Mouse (Mus musculus) thymus, postnatal 0 days (tissue): Measurements from ENCODE around the gene Dkkl1. TPM values are rescaled to one million over a fixed set of nuclear protein-coding genes. Genes with fewer than 3 reads are reported as not detected.

ENCODE experiments used
- DNase-seq: peaks from one replicate; pipeline ENCODE4 v3.0.0-alpha.2; 2015; ENCODE audit warnings: low spot score
- polyA plus RNA-seq: library from polyadenylated mRNA; unstranded; fragments of >200 nt; fragmentation: Nextera tagmentation; extraction: Ambion mirVana; gene quantifications from 2 replicates; pipeline ENCODE4 v1.2.1, GENCODE M21; 2015

Dkkl1 gene
- polyA plus RNA-seq, 1 experiment from 2014 or later = 7.6 TPM

DNA sequence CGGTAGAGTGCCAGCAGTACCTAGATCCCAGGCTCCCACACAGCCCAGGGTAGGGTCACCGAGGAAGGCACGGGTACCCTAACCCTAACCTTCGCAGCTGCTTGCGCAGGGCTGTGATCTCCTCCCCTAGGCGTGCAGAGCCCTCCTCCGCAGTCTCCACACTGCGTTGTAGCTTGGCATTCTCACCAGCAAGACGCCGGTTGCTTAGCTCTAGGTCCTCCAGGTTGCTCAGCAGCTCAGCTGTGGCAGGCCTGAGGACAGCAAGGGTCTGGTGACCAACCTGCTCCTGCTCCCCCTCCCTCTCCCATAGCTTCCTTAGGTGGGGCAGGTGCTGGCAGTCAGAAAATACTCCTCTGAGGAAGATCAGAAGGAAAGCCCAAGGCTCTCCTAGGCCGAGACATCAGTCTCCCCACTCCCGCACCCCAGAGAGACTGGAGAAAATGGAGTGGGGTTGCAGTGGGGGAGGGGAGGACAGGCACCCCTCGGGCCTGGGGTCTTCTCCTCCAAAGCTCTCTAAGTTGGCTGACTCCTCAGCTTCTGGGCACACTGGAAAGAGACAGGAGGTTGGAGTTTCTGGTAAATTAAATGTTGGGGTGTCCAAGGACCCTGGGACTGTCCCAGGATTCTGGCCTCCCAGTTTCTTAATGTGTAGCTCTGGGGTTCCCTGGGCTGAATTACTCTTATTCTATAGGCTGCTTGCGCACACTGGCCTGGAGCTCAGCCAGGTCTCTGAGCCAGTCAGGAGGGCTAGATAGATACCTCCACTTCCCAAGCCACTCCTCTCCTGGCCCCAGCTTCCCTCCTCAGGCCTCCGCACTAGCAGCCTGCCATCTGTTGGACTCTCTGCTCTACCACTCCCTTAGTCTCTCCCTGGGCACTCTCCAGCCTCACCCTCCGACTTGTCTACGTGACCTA, 17.8 kb downstream of the Dkkl1 start:
- DNase-seq = no peak

DNA sequence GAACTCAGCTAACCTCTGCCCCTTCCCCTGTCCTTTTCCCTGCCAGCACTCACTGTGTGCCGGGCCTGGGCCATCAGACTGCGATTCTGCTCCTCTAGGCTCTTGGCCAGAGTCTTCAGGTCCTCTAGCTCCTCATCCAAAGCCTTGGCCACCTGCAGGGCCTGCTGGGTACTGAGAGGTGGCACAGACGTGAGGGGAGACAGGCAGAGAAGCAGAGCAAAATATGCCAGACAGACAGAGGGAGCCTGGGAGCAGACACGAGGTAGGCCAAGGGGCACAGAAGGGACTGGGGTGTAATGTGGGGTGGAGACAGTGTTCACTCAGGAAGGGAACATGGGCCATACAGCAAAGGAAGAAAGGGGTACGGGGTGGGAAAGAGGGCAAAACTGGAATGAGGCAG, 18.5 kb downstream of the Dkkl1 start:
- DNase-seq = no peak

DNA sequence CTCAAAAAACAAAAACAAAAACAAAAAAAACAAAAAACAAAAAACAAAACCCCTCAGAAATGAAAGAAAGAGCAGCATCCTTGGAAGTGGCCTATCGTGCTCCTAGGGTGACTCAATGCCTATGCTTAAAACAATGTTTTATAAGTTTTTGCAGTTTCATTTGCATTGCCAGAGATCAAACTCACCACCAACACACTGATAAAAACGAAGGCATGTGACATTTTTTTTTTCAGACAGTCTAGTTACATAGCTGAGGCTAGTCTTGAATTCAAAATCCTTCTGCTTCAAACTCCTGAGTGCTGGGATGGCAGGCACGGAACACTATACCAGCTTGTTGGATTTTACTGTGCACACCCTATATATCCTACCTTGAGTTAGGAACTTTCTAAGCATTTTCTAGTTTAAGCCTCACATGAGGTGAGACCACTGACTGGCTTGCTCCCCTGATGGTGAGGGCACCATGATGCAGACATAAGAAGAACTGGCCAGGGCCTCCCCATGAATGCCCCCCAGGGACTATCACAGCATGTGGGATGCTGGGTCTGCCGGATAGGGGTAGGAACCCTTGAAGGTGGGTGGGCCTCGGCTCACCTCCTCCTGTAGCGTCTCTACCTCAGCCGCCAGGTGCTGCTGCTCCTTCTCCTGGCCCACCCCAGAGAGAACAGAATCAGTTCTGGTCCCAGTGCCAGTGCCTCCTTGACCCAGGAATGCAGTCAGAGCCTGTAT, 19.2 kb downstream of the Dkkl1 start:
- DNase-seq = no peak

DNA sequence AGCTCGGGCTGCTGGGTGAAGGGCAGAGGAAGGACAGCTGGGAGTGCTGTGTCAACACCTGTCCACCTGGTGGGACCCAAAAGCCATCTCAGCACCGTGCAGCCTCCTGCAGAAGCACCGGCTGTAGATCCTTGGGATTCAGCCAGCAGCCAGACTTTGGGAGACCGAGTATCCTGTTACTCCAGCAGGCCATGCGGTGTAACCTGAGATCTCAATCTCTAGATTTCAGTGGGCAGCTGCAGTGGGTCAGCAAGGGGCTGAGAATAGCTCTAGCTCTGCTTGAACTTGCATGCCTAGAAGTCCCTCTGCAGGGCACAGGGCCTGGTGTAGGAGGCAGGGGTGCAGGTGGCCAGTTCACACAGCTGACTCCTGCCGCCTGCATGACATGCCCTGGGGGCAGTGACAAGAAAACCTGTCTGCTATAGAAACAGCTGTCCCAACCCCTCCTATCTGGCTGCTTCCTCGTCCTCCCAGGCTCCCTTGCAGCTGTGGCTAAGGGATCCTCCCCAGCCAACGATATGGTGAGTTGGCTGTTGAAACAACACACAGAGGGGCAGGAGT, 20.1 kb downstream of the Dkkl1 start:
- no peak for DNase-seq

DNA sequence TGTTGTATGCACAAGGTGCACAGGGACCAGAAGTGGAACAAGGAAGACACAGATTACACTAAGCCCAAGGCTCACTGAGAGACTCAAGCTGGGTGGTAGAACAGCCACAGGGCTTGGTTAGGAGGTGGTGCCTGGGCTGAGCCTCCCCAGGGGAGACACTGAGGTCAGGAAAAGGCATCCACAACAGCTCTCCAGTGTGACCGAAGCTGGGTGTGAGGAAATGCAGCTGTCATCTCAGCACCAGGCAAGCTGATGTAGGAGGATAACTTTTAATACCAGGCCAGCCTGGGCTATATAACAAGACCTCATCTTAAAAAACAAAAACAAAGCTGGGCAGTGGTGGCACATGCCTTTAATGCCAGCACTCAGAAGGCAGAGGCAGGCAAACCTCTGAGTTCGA, 20.8 kb downstream of the Dkkl1 start:
- DNase-seq = no peak

DNA sequence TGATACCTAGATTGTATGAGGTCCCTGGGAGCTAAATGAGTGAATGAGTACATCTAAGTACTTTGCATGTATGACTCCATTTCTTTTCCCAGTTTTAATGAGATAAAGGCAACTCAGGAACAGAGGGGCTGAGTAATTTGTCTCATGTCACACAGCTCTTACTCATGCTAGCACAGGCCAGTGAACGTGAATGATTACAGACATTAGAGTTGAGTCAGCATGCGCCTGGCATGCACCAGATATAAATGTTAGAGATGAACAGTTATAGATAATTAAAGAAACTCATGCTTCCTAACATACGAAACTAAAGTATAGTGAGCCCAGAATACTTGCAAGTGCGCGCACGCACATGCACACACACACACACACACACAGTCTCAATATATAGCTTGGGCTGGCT, 21.8 kb downstream of the Dkkl1 start:
- DNase-seq = no peak

DNA sequence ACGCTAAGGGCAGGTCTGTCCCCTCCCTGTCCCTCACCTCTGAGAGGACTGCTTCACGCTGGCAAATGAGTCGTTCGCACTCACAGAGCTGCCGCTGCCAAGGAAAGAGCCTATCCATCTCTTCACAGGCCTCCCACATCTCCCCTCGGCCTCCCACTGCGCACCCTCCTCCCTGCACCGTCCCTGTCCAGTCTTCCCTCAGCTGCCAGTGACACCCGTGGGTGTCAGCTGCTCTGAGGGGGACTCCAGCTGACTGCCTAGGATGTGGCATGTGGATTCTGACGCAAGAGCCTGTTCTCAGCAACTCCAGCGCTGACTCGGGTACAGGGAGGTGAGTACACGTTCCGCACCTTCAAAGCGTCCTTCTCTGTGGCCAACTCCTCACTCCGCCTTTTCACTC, 22.3 kb downstream of the Dkkl1 start:
- no peak for DNase-seq

DNA sequence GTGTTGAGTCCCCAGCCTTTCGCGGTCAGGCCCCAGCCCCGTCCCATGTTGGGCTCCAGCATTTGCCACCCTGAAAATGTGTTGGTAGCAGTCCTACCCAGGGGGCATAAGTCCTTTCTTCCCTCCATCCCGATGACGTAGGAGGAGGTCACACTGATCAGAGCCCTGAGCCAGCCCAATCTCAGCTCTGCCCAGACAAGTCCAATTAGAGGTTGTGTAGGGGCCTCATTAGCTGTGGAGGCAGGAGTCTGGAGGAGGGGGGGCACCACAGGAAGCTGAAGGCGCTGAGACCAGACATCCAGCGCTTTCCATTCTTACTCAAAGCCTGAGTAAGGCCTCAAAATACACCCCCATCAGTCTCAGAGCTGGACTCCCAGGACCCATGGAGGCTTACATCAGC, 26.0 kb downstream of the Dkkl1 start:
- DNase-seq = no peak

DNA sequence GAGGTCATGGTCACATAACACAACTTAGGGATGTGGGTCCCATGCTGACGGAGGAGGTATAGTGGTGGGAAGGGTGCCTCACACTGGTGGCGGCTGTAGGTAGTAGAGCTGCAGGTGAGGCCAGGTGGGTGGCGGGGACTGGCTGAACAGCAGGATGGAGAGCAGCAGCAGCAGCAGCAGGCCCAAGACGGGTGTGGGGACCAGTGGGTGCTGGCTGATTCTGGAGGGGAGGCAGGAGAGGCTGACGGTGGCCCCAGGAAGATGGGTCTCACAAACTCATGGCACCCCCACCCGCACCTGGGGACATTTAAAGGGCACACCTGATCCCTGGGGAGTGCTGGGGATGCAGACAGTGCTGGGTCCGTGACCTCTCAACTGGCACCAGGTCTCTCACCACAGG, 28.3 kb downstream of the Dkkl1 start:
- no peak for DNase-seq

DNA sequence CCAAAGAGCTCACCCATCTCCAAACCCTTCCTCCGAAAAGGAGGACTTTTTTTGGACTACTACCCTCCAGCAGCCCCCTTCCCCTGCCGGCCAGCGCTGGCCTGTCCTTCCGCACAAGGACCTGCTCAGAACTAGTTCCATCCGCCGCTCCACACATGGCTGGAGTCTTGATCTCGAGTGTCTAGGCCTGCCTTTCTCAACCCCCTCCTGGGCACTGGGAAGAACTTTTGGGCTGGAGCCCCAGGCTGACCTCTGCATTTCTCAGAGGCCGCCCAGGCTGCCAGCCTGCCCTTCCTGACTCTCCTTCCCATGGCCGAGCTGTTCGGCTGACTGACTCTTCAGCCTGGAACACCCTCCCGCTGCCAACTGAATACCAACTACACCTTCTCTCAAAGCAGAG, 29.3 kb downstream of the Dkkl1 start:
- no peak for DNase-seq

DNA sequence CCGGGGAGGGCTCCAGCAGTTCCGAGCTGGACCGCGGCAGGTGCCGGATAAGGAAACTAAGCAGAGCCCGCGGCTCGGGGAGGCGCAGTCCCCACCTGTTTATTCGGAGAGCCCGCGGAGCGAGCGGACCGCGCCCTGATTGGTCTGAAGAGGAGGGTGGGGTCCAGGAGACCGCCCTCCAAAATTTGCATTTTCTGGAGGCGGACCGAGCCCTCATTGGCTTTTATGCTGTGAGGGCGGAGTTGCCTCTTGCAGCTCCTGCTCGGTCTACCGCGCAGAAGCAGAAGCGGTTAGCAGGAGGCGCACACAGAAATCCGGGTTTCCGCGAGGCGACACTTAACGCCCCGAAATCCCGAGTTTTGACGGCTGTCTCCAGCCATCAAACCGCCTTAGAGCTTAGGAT, 29.7 kb downstream of the Dkkl1 start:
- peak; percentile 93 for DNase-seq

DNA sequence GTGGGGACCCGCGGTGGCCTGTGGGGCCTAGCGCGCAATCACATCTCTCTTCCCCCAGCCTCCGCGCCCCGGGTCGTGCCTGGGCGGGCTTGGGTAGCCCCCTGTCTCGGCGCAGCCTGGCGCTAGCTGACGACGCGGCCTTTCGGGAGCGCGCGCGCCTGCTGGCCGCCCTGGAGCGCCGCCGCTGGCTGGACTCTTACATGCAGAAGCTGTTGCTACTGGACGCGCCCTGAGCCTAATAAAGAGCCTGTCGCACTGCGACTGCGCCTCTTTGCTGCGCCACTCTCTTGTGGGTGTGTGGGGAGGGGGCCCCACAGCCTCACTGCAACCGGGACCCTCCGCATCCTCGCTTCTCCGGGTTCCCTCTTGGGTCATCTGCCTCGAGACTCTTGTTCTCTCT, 30.4 kb downstream of the Dkkl1 start:
- no peak for DNase-seq

DNA sequence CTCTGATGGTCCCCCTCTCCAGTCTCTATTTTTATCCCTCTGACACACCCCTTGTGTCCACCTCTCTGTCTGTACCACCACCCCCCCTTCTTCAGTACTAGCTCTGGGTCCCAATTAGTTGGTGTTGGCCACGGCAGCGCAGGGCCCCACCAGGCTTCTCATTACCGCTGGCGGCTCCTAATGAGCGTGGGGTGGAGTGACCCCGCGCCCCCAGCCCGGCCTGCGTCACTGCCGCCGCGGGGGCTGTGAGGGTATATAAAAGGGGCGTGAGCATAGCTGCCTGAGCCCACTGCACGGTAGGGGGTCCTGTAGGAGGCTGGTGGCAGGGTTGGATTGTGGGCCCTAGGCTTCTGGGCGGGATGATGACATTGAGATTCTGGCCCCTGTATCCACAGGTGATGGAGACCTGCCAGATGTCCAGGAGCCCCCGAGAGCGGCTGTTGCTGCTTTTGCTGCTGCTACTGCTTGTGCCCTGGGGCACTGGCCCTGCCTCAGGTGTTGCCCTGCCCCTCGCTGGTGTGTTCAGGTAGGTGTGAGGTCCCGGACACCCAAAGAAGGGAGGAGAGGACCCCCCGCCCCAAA, 31.0 kb downstream of the Dkkl1 start, which contains the start of gene Pth2:
TSS of gene Pth2 (plus strand) at position 100 of the 582 bp plus-strand sequence.
- no peak for DNase-seq

DNA sequence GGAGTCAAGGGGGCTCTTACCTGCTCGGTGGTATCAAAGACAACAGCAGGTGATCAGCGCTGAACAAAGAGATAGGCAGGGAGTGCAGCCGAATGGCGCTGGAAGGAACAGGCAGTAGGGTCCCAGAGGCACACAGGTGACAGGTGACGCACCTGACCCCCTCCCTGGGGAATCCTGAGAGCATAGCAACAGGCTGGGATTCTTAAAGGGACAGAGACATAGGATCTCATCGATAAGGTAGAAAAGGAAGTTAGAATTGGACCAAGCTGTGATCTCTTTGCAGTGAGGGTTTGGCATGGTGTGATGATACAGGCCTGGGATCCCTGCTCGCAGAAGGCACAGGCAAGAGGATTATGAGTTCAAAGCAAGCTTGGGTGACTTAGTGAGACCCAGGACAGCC, 32.5 kb downstream of the Dkkl1 start, which contains the start of gene Gfy:
TSS of gene Gfy (minus strand) at position 101 of the 400 bp plus-strand sequence.
- no peak for DNase-seq

DNA sequence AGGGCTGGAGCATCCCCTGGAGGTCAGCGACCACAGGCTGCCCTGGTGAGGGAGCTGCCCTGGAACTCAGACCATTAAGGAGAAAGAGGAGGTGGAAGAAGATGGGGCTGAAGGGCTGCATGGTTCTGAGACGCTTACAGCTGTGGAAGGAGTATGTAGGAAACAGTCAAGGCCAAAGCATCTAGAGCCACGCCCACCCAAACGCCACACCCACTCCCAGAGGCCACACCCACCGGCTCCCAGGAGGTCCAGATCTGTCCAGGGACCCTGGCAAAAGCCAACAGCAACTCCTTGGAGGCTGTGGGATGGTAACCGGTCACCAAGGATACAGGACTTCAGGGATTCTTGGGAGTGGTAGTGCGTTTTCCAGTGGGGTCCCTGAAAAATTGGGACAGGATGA, 33.4 kb downstream of the Dkkl1 start:
- no peak for DNase-seq

DNA sequence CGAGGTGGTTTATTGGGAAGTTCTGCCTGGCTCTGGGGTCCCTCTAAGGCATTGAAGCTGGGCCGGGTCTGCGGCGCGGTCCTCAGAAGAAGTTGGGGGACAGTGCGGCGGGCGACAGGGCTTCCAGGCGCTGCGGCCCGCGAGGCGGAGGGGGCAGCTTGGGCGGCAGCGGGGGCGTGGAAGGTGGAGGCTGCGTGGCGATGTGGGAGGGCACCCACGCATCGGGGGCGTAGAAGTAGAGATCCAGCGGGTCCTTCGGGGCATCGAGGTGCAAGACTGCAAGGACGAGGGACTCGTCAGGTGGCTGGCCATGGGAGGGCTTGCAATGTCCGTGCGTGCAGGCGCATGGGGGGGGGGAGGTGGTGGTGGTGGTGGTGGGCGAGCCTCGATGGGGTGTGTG, 35.6 kb downstream of the Dkkl1 start:
- DNase-seq = no peak

DNA sequence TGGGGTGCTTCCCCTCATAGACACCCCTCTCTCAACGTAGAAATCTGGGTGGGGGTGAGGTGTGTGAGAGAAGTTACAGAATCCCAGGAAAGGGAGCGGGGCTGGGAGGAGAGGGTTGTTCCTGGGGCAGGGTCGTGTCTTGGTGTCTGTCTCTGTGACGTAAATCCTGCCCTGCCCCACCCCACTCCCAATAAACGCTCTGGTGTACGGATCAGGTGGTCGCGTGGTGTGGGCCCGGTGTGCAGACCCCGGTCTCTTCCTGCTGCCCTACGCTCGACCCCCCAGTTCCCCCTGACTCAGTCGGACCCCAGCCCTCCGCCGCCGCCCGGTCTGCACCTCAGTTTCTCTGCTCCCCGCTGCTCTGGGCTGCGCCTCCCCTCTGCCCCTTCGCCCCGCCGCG, 36.0 kb downstream of the Dkkl1 start:
- DNase-seq = no peak

DNA sequence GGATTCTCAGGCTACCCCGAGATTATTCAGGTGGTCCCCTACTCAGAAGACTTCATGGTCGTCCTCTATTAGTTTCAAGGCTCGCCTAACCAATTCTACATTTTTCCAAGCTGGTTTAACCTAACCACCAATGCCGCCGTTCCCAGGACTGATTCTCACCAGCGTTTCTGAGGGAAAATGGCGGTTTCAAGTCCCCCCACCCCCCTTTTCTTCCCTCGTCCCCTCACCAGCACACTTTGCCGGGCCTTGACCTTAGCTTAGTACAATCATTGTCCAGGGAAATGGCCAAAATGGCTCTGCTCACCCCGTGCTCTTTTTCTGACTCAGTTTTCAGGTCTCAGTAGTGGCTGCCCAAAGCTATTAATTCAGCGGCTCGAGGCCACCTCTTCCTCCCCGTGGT, 36.5 kb downstream of the Dkkl1 start:
- no peak for DNase-seq

DNA sequence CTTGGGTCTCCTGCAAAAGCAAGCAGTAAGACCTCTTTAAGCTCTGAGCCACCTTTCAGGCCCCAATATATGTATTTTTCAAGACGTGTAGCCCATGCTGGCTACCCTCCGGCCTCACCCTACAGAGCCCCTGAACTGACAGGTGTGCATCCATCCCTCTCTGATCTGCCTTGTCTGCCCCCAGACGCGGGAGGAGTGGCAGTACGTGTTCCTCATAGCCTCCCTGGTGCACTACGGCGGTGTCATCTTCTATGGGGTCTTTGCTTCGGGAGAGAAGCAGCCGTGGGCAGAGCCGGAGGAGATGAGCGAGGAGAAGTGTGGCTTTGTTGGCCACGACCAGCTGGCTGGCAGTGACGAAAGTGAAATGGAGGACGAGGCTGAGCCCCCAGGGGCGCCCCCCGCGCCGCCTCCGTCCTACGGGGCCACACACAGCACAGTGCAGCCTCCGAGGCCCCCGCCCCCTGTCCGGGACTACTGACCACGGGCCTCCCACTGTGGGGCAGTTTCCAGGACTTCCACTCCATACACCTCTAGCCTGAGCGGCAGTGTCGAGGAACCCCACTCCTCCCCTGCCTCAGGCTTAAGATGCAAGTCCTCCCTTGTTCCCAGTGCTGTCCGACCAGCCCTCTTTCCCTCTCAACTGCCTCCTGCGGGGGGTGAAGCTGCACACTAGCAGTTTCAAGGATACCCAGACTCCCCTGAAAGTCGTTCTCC, 37.2 kb downstream of the Dkkl1 start:
- DNase-seq = no peak

DNA sequence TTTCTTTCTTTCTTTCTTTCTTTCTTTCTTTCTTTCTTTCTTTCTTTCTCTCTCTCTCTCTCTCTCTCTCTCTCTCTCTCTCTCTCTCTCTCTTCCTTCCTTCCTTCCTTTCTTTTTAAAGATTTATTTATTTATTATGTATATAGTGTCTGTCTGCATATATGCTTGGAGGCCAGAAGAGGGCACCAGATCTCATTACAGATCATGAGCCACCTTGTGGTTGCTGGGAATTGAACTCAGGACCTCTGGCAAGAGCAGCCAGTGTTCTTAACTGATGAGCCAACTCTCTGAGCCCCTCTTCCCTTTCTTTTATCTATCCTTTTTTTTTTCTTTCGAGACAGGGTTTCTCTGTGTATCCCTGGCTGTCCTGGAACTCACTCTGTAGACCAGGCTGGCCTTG, 38.2 kb downstream of the Dkkl1 start:
- peak; percentile 54 for DNase-seq

DNA sequence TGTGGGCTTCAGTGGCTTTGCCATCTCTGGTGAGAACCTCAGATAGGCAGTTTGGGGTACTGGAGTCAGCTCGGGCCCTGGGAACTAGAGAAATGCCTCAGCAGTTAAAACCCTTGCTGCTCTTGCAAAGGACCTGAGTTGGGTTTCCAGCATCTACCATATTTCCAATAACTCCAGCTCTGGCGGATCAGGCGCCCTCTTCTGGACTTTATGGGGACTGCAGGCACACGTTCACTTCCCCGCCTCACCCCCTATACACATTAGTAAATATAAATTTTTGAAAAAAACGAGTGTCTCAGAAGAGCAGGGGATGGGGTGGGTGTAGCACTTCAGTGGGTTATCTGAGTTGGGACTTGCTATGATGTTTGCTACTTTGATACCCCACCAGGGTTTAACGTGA, 39.0 kb downstream of the Dkkl1 start:
- DNase-seq = peak; percentile 34
